Mouse (Mus musculus) yolk sac, embryonic 10.5 days (tissue): ENCODE measurements at regions not wholly inside any gene's neighbourhood (a gene's known extent, or its start where the extent isn't known, plus 50 kb on each side); places are given as distances from the start of the nearest gene placed in this dataset.

ENCODE experiments used
- DNase-seq: peaks from one replicate; pipeline ENCODE4 v3.0.0-alpha.2; 2017; ENCODE audit warnings: low spot score

DNA sequence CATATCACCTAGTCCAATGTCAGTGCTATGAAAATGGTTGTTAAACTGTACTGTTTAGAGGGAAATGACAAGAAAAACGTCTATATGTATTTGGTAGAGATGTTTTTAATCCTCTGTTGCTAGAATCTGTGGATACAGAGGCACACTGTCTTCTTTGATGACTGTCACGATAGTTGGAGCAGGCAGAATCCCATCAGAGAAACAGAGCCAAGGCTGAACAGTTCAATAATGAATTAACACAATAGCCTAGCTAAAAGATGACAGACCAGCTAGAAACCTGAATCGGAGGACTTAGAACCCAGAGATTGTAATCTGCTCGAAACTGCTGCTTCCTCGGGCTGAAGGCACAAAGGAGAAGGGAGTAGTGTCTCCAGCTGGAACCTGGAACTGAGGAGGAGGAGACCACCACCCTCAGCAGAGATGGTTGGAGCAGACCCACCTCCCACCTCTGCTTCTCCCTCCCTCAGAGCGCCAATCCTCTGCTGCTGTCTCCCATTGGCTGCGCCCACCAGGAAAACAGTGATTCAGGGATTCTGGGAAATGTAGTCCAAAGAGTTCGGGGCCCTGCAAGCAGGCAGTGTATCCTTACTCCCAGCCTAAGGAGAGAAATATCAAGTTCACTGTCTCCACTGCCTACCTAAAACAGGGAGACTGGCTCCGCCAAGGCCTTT, 98.2 kb upstream of the Mgme1 start:
- DNase-seq, result peak; percentile 88

DNA sequence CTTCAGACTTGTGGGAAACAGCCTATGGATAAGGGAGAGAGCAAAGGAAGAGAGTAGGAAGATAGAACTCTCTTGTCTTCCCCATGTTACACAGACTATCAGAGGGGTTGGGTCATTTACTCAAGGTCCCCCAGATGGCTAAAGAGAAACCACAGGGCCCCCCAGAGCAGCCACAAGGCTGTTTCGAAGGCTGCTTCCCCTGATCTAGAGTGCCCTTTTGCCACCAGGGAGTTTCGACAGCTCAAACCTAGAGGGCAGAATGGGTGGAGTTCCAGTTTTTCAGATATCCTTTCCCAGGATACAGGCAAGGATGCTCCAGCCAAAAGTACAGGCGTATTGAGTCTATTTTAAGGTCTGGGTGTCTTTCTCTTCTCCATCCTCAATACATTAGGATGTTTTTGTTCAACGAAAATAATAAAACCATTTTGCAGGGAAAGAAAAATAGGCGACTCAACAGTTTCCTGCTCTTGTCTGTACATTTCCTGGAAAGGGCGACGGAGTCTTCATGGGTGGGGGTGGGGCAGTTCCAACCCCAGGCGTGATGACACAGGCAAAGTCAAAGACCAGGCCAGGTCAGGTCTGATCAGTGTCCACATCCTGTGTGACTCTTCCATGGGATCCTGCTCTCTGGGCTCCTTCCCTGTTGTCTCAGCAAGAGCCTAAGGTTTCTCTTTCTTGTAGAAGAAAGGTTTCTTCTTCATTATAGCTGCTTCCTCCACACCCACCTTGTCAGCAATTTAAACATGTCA, 96.9 kb upstream of the Mgme1 start:
- DNase-seq, result peak; percentile 61

DNA sequence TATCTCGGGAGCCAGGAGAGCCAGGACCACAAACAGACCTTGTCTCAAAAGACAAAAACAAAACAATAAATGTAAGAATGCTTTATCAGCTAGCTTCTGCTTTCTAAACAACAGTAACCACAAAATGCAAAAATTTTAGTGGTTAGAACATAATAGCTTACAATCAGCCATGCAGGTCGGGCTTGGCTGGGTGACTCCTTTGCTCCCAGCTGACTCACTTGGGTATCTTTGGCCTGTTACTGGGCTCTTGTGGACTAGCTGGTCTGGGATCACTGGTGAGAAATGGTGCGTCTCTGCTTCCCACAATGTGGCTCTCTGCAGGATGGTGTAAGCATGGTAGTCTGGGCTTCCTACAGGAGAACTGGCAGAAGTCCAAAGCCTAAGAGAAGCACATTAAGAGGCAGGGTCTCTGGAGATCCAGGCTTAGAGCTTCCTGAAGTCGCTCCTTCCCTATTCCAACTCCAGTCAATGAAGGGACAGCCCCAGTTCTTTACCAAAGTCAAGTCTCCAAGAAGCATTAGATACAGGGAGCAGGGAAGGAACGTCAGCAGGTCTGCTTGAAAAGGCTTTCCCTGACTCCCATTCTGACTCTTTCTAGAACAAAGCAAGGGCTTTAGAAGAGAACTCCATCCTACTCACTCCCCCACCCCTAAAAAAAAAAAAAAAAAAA, 96.0 kb upstream of the Mgme1 start:
- DNase-seq, result no peak

DNA sequence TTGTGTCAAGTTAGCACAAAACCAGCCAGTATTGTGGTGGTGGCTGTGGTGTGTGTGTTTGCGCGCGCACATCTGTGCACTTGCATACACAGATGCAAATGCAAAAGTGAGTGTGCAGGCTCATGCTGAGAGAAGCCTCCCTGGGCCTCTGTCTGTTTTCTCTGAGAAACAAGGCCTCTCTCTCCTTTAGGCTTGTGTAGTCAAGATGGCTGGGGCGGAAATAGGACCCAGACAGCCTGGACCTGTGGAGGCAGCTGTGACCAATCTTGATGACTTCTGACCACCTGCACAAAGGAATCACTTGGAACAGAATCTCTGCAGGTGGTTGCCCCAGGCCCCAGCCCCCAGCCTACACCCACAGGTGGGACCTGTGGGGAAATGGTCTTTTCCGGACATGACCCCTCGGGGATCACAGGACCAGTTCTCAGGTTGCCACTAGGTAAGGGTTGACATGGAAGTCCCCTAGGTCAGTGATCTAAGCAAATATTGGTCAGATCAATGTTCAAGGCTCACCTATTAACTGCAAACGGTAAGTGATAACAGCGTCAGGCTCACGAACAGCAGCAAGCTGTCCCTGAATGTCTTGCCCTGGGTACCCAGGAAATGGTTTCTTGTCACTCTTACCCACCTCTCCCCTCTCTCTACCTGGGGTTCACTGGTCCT, 93.8 kb upstream of the Mgme1 start:
- peak; percentile 82 for DNase-seq

DNA sequence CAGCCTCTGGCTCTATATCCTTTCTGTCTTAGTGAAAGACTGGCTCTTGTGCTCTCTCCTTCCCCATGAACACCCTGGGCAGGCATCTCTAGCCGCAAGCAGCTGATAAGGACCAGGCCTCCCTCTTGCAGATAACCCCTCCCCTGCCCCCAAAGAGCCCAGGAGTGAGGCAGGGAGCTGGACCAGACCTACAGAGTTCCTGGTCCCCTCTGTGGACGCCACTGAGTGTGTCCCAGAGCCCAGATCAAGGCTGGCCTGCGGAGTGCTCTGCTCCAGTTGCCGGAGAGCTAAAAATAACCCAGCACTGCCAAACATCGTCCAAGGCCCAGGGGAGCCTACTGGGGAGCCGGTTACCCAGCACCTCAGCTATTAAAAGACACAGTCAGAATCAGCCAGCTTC, 93.2 kb upstream of the Mgme1 start:
- peak; percentile 77 for DNase-seq

DNA sequence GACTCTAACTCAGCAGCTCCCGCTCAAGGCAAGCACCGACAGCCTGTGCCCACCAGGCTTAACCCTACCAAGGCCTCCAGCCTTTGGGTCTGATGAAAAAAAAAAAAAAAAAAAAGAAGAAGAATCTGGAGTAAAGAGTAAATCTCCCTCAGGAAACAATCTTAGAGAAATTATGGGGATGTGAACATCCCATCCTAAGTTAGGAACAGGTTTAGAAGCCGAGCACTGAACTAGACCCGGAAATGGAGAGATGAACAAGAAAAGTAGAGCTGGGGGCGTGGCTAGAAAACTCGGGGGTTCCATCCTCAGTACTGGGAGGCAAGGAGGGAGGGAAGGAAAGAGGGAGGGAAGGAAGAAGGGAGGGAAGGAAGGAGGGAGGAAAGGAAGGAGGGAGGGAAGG, 92.5 kb upstream of the Mgme1 start:
- no peak for DNase-seq

DNA sequence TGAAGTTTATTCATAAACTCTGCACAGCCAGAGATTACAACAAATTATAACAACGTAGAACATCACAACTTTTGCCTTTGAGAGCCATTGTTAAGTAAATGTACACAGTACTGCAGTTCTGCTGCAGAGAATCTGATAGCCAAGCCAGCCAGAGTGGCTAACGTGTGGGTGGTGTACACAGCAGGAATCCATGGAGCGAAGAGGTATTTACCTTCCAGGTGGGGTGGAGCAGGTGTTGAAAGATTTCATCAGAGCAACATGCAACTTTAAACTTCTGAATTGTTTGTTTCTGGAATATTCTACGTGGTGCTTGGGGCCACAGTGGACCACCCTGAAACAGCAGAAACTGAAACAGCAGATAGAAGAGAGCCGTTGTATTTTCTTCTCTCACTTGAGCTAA, 88.4 kb upstream of the Mgme1 start:
- DNase-seq, result no peak

DNA sequence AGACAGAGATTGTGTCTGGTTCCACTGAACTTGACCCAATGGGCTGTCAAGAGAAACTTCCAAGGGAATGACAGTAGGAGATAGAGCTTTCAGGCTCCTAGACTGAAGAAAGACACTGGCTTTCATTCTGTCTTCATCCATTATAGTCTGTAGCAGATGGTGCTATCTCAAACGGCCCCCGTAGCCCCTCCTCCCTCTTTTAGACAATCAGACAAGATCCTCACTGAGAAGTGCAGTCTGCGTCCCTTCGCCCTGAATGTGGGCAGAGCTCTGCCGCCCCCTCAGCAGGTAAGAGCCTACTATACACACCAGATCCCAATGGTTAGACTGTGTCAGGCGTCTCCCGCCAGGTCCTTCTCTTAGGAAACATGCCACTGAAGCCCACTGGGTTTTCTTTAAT, 87.9 kb upstream of the Mgme1 start:
- no peak for DNase-seq

DNA sequence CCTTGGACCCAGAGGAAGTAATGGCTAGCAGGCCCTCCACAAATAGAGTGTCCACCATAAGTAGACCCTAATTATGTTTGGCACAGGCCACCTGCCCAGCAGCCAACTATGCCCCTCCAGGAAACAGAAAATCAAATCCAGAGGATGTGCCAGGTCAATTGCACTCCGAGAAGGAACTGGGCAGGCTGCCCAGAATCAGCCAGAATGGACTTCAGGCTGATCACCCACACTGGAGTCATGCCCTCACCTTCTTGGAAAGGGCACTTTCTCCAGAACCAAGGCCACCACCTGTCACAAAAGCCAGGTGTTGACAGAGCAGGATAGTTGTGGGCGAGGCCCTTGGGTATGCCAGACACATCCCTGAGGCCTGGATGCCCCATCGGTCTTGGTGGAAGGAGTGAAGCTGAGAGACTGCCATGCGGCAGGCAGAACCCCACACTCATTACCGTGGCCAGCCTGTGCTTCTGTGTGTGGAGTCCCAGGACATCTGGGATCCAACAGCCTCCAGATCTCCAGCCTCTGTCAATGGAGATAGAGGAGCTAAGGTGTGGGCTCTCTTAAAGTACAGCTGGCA, 87.0 kb upstream of the Mgme1 start:
- no peak for DNase-seq

DNA sequence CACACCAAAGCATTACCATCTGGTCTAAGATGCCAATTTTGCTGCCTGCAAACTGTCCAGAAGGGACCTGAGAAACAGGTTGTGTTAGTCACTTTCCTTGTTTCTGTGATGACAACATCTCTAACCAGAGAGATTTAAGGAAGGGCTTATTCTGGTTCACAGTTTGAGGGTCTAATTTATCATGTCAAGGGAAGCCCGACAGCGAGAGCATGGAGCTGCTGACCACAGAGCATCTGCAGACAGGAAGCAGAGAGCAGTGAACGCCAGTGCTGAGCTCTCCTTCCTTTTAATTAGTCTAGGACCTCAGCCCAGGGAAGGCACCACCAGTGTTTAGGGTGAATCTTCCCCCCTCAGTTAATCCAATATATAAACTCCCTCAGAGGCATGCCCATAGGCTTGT, 85.3 kb upstream of the Mgme1 start:
- no peak for DNase-seq

DNA sequence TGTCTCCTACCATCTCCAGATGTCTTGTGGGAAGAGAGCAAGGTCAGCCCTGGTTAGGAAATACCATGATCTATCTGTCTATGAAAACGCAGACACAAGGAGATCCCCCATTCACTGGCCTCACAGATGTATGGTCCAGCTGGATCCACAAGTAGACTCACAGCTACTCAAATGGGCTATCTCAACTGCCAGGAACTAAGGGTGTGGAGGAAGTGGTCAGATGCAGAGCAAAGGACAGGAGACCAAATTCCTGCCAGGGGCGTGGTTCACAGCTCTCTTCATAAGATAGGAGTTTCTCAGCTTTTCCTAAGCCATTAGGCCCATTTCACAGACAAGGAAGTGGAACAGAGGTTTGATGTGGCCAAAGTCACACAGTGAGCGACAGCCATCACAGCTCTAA, 84.0 kb upstream of the Mgme1 start:
- DNase-seq, result no peak

DNA sequence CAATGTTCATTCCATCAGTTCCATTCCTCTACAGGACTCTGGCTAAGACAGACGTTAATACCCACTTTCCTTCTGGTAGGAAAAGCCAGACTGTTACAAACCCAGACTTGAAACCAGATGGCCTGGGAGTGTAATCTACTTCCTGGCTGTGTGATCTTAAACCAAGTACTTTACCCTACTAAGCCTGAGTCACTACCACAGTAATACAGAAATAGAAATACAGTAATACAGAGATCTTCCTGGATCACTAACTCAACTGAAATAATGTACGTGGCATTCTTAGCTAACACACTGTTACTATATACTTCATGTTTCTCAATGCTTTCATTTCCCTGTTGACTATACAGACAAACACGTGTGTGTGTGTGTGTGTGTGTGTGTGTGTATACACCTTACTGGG, 82.4 kb upstream of the Mgme1 start:
- DNase-seq, result no peak

DNA sequence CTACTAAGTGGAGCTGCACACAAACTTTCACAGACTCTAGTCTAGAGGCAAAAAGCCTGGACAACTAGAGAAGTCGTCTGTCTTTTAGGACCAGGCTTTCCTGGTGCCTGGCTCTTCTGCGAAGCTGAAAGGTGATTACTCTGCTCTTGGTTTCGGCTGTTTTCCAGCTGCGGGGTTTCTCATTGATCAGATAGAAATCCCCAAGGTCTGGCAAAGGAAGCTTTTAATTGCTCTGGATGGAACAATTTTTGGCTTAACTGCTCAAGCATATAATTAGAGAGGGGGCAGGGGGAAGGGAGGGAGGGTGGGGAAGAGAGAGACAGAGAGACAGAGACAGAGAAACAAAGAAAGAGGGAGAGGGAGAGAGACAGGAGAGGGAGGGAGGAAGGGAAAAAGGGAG, 82.0 kb upstream of the Mgme1 start:
- no peak for DNase-seq

DNA sequence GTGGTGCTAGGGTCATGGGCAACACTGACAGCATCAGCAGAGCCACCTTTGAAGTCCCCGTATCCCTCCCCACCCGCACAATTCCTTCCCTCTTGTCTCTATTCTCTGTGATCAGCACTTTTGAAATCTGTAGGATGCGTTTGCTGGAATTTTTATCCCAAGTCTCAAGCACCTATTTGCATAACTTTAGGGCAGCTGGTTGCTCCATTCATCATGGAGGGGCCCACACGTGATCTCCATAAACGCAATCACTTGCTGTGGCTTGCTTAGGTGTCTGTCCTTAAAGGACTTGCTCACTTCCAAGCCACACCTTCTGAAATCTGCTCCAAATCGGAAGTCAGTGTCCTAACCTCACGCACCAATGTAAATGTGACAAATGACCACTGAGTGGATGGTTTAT, 80.7 kb upstream of the Mgme1 start:
- no peak for DNase-seq

DNA sequence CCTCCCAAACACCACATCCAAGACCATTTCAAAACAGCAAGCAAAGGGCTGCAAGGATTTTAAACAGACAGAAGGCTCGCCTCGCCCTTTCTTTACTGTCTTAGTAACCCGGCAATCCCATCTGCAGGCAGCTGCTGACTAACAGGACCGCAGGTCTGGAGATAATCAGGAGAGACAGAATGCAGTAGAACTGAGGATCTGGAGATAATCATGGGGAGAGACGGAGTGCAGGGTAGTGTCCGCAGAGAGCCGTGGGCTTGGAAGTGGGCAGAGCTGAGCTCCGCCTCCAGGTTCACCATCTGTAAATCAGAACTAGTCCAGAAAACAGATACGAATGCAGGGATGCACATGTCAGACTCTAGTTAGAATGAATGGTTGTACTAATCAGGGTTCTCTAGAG, 79.4 kb upstream of the Mgme1 start:
- DNase-seq, result peak; percentile 57

DNA sequence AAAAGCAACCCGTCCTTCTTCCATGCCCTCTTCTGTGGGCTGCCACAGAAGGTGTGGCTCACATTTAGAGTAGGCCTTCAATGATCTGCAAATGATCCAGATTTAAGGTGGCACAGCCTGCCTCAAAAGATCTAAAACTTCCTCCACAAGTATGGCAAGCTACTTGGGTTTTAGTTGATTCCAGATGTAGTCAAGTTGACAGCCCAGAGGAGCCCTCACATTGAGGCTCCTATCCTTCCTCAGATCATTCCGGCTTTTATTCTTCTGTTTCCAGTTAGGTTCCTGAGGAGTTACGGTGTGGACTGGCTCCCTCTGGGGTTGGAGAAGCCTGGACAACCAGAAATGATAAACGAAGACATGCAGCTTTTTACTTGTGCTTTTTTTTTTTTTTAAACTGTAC, 78.8 kb upstream of the Mgme1 start:
- DNase-seq, result no peak

DNA sequence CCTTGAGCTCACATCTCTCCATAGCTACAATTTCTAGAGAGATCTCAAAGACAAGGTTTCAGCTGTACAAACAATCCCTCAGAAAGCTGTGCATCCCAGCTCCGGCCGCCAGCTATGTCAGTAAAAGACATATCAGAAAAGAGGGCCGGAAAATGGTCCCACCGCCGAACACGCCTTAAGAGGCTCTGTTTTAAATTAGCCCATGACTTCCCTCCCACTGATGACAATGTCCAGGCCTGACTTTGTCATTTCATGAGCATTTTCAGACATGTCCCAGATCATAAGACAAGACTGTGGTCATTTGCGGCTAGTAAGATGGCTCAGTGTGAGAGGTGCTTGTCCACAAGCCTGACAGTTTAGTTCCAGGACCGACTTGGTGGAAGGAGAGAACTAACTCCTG, 78.0 kb upstream of the Mgme1 start:
- no peak for DNase-seq

DNA sequence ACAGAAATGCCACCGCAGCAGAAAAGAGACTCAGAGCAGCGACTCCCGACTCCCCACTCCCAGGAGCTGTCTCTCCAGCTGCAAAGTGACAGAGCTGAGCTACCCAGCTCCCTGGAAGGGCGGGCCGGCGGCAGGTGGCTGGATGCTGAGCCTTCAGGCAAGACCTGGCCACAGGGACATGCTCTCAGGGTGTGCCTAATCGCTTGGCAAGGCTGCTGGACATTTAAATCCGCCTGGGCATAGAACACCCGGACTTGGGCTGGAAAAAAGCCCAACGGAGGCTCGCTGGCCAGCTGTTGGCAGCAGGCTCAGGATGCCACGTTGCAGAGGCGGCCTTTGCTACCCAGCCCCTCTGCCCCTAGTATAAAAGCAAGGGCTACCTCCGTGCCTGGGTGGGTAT, 74.6 kb upstream of the Mgme1 start:
- DNase-seq, result no peak

DNA sequence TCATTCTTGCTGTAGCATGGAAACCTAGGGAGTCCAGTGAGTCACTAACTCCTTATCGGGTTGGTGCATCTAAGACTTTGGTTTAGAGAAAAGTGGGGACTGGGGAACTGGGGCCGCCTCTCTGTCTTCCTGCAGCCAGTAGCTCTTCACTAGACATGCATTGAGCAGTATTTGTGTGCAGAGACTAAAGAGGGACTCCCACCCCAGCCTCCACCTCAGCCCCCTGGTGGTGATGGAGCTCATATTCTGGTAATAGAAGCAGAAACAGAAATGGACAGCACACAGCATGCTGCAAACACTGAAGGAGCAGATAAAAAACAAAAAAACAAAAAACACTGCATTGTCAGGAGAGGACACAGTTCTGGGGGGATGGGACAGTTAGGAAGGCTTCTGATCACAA, 73.3 kb upstream of the Mgme1 start:
- DNase-seq, result peak; percentile 51

DNA sequence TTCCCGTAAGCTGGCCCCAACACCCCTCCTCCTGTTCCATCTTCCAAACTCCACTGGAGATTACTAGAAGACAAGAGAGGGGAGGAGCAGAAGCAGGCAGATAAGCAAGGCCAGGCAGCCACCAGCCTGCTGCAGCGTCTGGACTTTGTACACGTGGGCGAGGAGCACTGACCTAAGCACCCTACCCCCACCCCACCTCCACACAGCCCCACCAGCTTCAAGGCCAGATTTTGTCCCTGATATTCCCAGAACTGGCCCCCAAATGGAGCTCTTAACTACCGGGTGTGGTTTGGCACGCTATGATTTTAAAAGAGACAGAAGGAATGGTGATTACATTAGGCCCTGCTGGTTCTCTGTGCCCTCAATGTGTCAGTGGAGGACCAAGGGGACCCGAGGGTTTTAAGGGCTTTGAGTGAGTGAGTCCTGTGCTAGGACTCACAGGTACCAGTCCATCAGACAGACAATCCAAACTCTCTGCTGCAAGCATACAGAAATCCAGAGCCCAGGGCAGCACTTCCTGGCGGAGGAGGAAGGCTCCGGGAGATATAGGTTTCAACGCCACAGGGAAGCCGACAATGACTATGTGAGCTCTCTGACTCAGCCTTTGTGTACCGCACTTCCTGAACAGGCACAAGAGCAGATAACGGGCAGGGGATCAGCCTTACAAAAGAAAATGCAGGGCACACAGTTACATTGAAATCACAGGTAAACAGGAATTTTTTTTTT, 72.0 kb upstream of the Mgme1 start:
- peak; percentile 90 for DNase-seq
